19 mouse cellular contexts compared by ENCODE assay signal in the genomic region with DNA sequence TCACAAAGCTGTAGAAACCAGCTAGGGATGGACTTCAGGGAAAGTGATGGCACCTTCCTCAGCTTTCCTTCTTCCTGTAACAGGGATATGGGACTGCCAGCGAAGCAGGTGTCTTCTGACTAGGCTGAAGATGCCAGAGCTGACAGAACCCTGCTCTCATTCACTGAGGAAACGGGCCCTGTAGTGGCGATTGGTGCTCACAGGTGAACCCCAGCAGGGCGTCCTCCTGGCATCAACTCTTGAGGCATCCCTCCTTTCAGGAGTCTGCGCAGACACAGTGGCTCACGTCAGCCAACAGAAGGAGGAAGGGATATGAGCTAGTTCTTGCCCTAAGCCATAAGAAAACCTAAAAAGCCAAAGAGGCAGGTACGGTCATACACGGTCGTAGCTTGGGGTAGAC. TPM values are rescaled to one million over a fixed set of nuclear protein-coding genes. Genes with fewer than 3 reads are reported as not detected.
DNase-seq lines count a peak whose midpoint lies in the region; ATAC-seq and TF ChIP-seq lines count a peak whose summit lies in the region.
"Had no signal": no experiment of that assay in that cellular context is flagged by ENCODE, and none has a peak within 500 bp of the region (broad histone marks: within the 10 kb centered on the region; RNA-seq: fewer than 3 reads in every experiment).

No protein-coding gene starts in this region.

- H3K4me2 ChIP-seq in stomach, embryonic 15.5 days = no peak overlapping the region
- H3K4me2 ChIP-seq in stomach, postnatal 0 days (replicated peaks; ENCODE audit: low read depth) = no peak overlapping the region
- H3K4me2 ChIP-seq in midbrain, postnatal 0 days (ENCODE audit: low read depth, low read length, poor library complexity, severe bottlenecking) = no peak overlapping the region
- H3K4me2 ChIP-seq: embryonic facial prominence, embryonic 13.5 days; forebrain, embryonic 12.5 days; heart, embryonic 11.5 days; heart, embryonic 15.5 days; hindbrain, embryonic 13.5 days had no signal

- no peak overlapping the region for H3K9ac ChIP-seq in stomach, embryonic 15.5 days
- H3K9ac ChIP-seq in stomach, postnatal 0 days (ENCODE audit: low read length) = no peak overlapping the region
- H3K9ac ChIP-seq in midbrain, postnatal 0 days (replicated peaks; ENCODE audit: low read length, poor library complexity, severe bottlenecking) = no peak overlapping the region
- H3K9ac ChIP-seq: embryonic facial prominence, embryonic 13.5 days; forebrain, embryonic 12.5 days; heart, embryonic 15.5 days had no signal

- ATAC-seq in stomach, embryonic 15.5 days (ENCODE audit: insufficient read depth, low FRiP score, low read depth) = no peak
- ATAC-seq in stomach, postnatal 0 days (ENCODE audit: low FRiP score, low TSS enrichment) = no peak
- ATAC-seq in midbrain, postnatal 0 days (ENCODE audit: low FRiP score) = no peak
- ATAC-seq: forebrain, embryonic 16.5 days; hindbrain, postnatal 0 days had no signal

- 0 out of 2 replicates have a peak overlapping the region, but pooled peaks have one; percentile 10 for H3K27ac ChIP-seq in stomach, embryonic 15.5 days
- no peak overlapping the region for H3K27ac ChIP-seq in stomach, postnatal 0 days (replicated peaks)
- H3K27ac ChIP-seq in midbrain, postnatal 0 days (ENCODE audit: low read depth, low read length) = no peak overlapping the region
- H3K27ac ChIP-seq: embryonic facial prominence, embryonic 13.5 days; forebrain, embryonic 12.5 days; heart, adult 2 months; heart, embryonic 15.5 days; hindbrain, embryonic 13.5 days; hindbrain, postnatal 0 days had no signal

- no peaks in the 10 kb centered on the region; the same call in 1 of the 2 replicates for H3K36me3 ChIP-seq in stomach, embryonic 15.5 days
- no peaks in the 10 kb centered on the region for H3K36me3 ChIP-seq in stomach, postnatal 0 days (ENCODE audit: control insufficient read depth, insufficient read depth, low read length)
- H3K36me3 ChIP-seq in midbrain, postnatal 0 days (ENCODE audit: insufficient read depth, low read length) = no peaks in the 10 kb centered on the region
- H3K36me3 ChIP-seq: forebrain, embryonic 12.5 days; heart, embryonic 15.5 days; hindbrain, embryonic 13.5 days had no signal

- peak; percentile 64 for DNase-seq in cerebellum, adult 11-12 months
- DNase-seq in cerebellum, adult 8-10 months = no peak
- DNase-seq in stomach, postnatal 0 days (ENCODE audit: low spot score) = no peak
- DNase-seq in cerebellum, postnatal 25 days = peak; percentile 63 to 76
- no peak for DNase-seq in right cerebral cortex, postnatal 10 days (ENCODE audit: low spot score in 2 of 2)
- DNase-seq in midbrain, postnatal 0 days (ENCODE audit: low spot score) = no peak
- DNase-seq: adrenal gland, postnatal 10 days; gastrocnemius, postnatal 10 days; heart, adult 2 months; heart, postnatal 14 days; kidney, adult 11 months had no signal

- peaks cover 19% of the 10 kb centered on the region for H3K4me1 ChIP-seq in stomach, embryonic 15.5 days
- H3K4me1 ChIP-seq in stomach, postnatal 0 days (replicated peaks; ENCODE audit: control insufficient read depth, insufficient read depth) = peaks cover 4% of the 10 kb centered on the region; the same call in 1 of the 2 replicates
- peaks cover 12% of the 10 kb centered on the region for H3K4me1 ChIP-seq in midbrain, postnatal 0 days (ENCODE audit: insufficient read depth, low read length)

- H3K4me3 ChIP-seq in stomach, embryonic 15.5 days (replicated peaks) = no peak overlapping the region
- no peak overlapping the region for H3K4me3 ChIP-seq in stomach, postnatal 0 days (ENCODE audit: low read depth, low read length)
- H3K4me3 ChIP-seq in midbrain, postnatal 0 days (ENCODE audit: low read depth, low read length) = no peak overlapping the region
- H3K4me3 ChIP-seq: embryonic facial prominence, embryonic 13.5 days; forebrain, embryonic 12.5 days; heart, adult 2 months; heart, embryonic 15.5 days; hindbrain, embryonic 13.5 days had no signal

- H3K9me3 ChIP-seq in stomach, embryonic 15.5 days = no peaks in the 10 kb centered on the region
- H3K9me3 ChIP-seq in stomach, postnatal 0 days (ENCODE audit: control insufficient read depth, low read length) = no peaks in the 10 kb centered on the region
- H3K9me3 ChIP-seq in midbrain, postnatal 0 days (ENCODE audit: low read length) = no peaks in the 10 kb centered on the region
- H3K9me3 ChIP-seq: embryonic facial prominence, embryonic 13.5 days; forebrain, embryonic 12.5 days; heart, embryonic 15.5 days; hindbrain, embryonic 13.5 days had no signal

- TF ChIP-seq EP300 in stomach, postnatal 0 days (optimal IDR thresholded peaks at IDR 0.05) = no peak

- no peak for TF ChIP-seq CTCF in stomach, postnatal 0 days (IDR thresholded peaks at IDR 0.05; ENCODE audit: low read depth)
- no peak for TF ChIP-seq CTCF in midbrain, postnatal 0 days (IDR thresholded peaks at IDR 0.05)

- WGBS in stomach, embryonic 15.5 days = 91% methylated on average over 9 of the region's 9 CpGs
- 91% methylated on average over 9 of the region's 9 CpGs for WGBS in stomach, postnatal 0 days
- 96% methylated on average over 9 of the region's 9 CpGs for WGBS in midbrain, postnatal 0 days

- no peaks in the 10 kb centered on the region for H3K27me3 ChIP-seq in stomach, embryonic 15.5 days (replicated peaks)
- no peaks in the 10 kb centered on the region for H3K27me3 ChIP-seq in stomach, postnatal 0 days (ENCODE audit: control insufficient read depth, insufficient read depth, low read length)
- H3K27me3 ChIP-seq in midbrain, postnatal 0 days (ENCODE audit: insufficient read depth, low read length) = no peaks in the 10 kb centered on the region
- H3K27me3 ChIP-seq: embryonic facial prominence, embryonic 13.5 days; forebrain, embryonic 12.5 days; hindbrain, embryonic 13.5 days had no signal

RNA-seq across cellular contexts. Expression of gene Sipa1l3, which starts 17.2 kb away (rescaled TPM):
- polyA plus RNA-seq in stomach, embryonic 15.5 days (2015; fragmentation: Nextera tagmentation; extraction: Ambion mirVana) = 22.0 and 31.3 TPM in 2 replicates
- 9.7 TPM in 2 replicates for polyA plus RNA-seq in stomach, postnatal 0 days (2015; fragmentation: Nextera tagmentation; extraction: Ambion mirVana)
- total RNA-seq in midbrain, postnatal 0 days (2014; rRNA removed) = 72.8 and 80.7 TPM in 2 replicates
- polyA plus RNA-seq in midbrain, postnatal 0 days (2015; fragmentation: Nextera tagmentation; extraction: Ambion mirVana) = 12.9 and 13.9 TPM in 2 replicates

Comparison
In these comparisons a context has a peak if more than half of its experiments do, and no peak if none do; other contexts are left out.
1. DNase-seq: peak in cerebellum, adult 11-12 months (single experiment) and cerebellum, postnatal 25 days (2 of 2); none in cerebellum, adult 8-10 months (single experiment), stomach, postnatal 0 days (single experiment), right cerebral cortex, postnatal 10 days (0 of 2) and midbrain, postnatal 0 days (single experiment).